Mouse (Mus musculus): Measurements from ENCODE around the gene Mrm1.

DNA sequence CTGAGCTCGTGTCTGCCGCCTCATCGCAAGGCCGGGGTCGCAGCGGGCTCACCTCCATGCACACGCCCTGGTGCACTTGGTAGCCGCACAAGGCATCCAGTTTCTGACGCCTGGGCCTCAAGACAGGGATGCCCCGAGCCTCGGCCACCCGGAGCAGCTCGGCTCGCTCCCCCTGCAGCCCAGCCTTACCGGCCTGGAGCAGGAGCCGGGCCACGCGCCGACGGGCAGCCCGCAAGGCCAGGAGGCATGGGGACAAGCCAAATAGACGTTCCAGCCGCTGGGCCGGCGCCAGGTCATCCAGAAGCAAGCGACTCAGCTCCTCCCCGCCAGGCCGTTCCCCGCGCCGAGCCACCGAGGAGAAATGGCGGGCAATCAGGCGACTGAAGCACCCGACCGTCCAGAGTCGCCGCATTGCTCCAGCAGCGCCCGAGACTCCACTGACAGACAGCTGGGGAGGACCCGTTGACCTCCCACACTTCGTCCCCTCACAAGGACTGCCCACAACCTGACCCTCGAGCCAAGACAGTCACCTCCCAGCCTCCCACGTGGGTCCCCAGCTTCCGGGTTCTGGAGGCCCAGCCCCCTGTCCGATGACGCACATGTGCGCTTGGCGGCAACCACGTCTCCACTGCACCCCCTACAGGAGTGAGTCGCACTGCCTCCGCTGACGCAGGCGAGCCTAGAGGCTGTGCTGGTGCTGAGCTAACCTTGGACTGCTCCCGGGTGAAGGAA lies at the start of gene Mrm1:
- TF ChIP-seq CTCF (conservative IDR thresholded peaks at IDR 0.05; ENCODE audit: insufficient read depth, insufficient read length, low read depth, low read length) (peak; percentile 85), POLR2A (IDR thresholded peaks at IDR 0.05; ENCODE audit: low read depth, low read length) (peak; percentile 34)
